Mouse (Mus musculus) lung, embryonic 14.5 days (tissue): ENCODE measurements around the gene Pdk2. TPM values are rescaled to one million over a fixed set of nuclear protein-coding genes. Genes with fewer than 3 reads are reported as not detected.
A peak's percentile ranks its signal among the peaks of the same experiment; 100 is the strongest.

Source experiments
- ATAC-seq: fragments of 200-750 bp; cut with Nextera tagmentation; 2 replicates; pipeline ENCODE4 v1.8.0; 2017; ENCODE audit warnings: mild to moderate bottlenecking, moderate TSS enrichment, moderate library complexity; ENCODE audit not compliant: insufficient read depth
- DNase-seq: peaks from one replicate; pipeline ENCODE4 v3.0.0-alpha.2; 2015
- H3K27ac ChIP-seq: fragments of 300-500 bp; sonication (generic); 2 replicates; pipeline ENCODE4 v1.5.1; 2014; ENCODE audit warnings: low read depth, mild to moderate bottlenecking, moderate library complexity
- H3K27me3 ChIP-seq: fragments of 300-500 bp; sonication (generic); 2 replicates; pipeline ENCODE4 v1.6.1; 2014; ENCODE audit warnings: low read length, control low read depth; ENCODE audit not compliant: insufficient read depth
- H3K36me3 ChIP-seq: fragments of 300-500 bp; sonication (generic); 2 replicates; pipeline ENCODE4 v1.6.1; 2014; ENCODE audit warnings: control low read depth; ENCODE audit not compliant: insufficient read depth
- H3K4me1 ChIP-seq: fragments of 300-500 bp; sonication (generic); 2 replicates; pipeline ENCODE4 v1.6.1; 2014; ENCODE audit warnings: antibody characterized with exemption, control low read depth; ENCODE audit not compliant: insufficient read depth
- H3K4me2 ChIP-seq: fragments of 300-500 bp; sonication (generic); 2 replicates; pipeline ENCODE4 v1.6.1; 2014; ENCODE audit warnings: mild to moderate bottlenecking
- H3K4me3 ChIP-seq: fragments of 300-500 bp; sonication (generic); 2 replicates; pipeline ENCODE4 v1.5.1; 2014; ENCODE audit warnings: low read depth, low read length
- H3K9ac ChIP-seq: fragments of 300-500 bp; sonication (generic); 2 replicates; pipeline ENCODE4 v1.6.1; 2014
- H3K9me3 ChIP-seq: fragments of 300-500 bp; sonication (generic); 2 replicates; pipeline ENCODE4 v1.6.1; 2016; ENCODE audit warnings: low read depth, low read length, control low read depth
- CTCF ChIP-seq: IDR thresholded peaks from 2 replicates; pipeline ENCODE4 v1.5.1; 2016; ENCODE audit warnings: antibody characterized with exemption, low read depth
- WGBS: fragments of 180-500 bp; shearing (Covaris S2); extraction: QIAGEN DNeasy Blood & Tissue Kit; methylation state at CpG from one replicate; pipeline ENCODE4 v1.1.7; 2014; 5-methylcytosine and 5-hydroxymethylcytosine counted together
- polyA plus RNA-seq: library from polyadenylated mRNA; unstranded; fragments of >200 nt; fragmentation: Nextera tagmentation; extraction: Ambion mirVana; gene quantifications from 2 replicates; pipeline ENCODE4 v1.2.1, GENCODE M21; 2014

Pdk2 gene
- polyA plus RNA-seq, 1 experiment from 2014 or later: 24.5 TPM

DNA sequence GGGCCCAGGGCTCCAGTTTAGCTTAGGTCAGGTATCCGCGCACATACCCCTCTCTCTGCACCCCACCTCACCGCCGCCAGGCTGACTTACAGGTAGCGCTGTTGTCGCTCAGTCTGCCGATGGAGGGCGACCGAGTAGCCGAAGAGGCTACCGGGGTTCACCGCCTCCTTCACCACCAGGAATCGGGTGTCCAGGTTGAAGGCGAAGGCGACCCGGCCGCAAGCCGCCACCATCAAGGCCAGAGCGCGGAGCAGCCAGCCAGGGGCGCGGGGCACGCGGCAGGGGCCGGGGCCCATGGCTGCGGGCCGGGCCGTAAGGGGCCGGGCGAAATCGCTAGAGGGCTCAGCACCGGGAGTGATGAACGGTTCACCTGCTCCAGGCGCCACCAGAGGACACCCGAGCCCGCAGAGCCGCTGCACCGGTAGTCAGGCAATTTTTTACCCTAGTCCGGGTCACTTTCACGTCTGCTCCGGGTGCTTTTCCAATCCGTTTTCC is 34.9 kb upstream of the Pdk2 start:
- DNase-seq (peak; percentile 63), ATAC-seq (peak; percentile 30; the same call in 1 of the 2 replicates)
- Histone ChIP-seq H3K9me3 (no peaks in the 10 kb centered on the region), H3K4me1 (peaks cover 51% of the 10 kb centered on the region), H3K4me2 (peak overlapping the region; percentile 82), H3K9ac (peak overlapping the region; percentile 65), H3K27me3 (peaks cover 36% of the 10 kb centered on the region), H3K4me3 (peak overlapping the region; percentile 60), H3K36me3 (no peaks in the 10 kb centered on the region), H3K27ac (peak overlapping the region; percentile 87)
- TF ChIP-seq CTCF: peak; percentile 51
- WGBS: under 1% methylated on average over 42 of the region's 42 CpGs

DNA sequence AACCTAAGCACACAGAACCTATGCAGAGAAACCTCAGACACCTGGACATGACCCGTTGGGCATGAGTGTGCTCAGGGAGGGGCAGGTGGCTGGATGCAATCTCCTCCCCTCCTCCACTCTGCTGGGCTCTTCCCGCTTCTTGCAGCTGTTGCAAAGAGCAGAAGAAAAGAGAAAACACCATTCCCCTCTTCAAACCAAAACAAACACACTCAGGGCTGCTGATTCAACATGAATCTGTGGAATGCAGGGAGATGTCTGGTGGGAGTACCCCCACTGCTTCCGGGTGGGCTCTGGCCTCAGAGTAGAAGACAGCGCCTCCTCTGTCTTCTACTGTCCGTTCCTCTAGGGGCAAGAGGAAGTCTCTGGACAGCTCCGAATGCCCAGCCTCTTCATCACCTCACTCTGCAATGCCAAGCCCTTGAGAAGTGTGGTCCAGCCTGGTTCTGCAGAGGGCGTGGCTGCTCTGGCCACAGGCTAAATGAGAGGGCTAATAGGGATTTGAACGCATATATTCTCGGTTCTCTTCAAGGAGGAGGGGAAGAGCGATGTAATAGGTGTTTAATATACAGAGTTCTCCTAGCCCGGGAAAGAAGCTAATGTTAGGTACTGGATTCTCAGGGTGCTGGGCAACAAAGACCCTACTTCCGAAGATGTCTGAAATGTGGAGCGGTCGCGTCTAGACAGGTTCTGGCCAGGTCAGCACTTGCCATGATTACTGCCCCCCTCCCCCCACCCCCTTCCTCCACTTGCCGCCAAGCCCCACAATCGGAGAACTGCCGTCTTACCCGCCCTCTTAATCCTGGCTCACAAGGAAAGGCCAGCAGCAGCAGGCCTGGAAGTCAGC is 34.3 kb upstream of the Pdk2 start:
- TF ChIP-seq CTCF: peak; percentile 36; the same call in 1 of the 2 replicates
- Histone ChIP-seq H3K36me3 (no peaks in the 10 kb centered on the region), H3K27ac (peak overlapping the region; percentile 87; the same call in 1 of the 2 replicates), H3K9ac (peak overlapping the region; percentile 65), H3K27me3 (peaks cover 36% of the 10 kb centered on the region), H3K4me1 (peaks cover 54% of the 10 kb centered on the region), H3K4me3 (peak overlapping the region; percentile 60), H3K9me3 (no peaks in the 10 kb centered on the region), H3K4me2 (peak overlapping the region; percentile 82)
- peak; percentile 23; the same call in 1 of the 2 replicates for ATAC-seq
- WGBS: 4% methylated on average over 19 of the region's 19 CpGs
- DNase-seq: peak; percentile 61

DNA sequence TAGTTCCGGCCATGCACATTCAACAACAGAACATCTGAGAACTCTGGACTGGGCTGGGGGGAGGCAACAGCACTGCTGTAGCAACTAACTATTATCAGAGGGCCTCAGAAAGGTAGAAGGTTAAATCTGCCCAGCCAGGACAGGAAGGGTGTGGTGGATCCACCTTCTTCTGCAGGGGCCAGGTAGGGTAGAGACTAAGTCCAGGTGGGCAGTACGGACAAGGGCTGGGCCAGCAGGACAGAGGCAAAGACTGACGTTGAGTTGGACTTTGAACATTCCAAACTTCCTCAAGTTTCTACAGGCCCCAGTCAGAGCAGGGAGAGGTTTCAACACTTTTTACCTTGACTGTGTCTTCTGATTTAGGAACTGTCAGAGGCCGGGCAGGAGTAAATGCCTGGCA is 33.5 kb upstream of the Pdk2 start:
- Histone ChIP-seq H3K4me1 (peaks cover 52% of the 10 kb centered on the region), H3K27ac (peak overlapping the region; percentile 87; the same call in 1 of the 2 replicates), H3K9me3 (no peaks in the 10 kb centered on the region), H3K4me3 (peak overlapping the region; percentile 60), H3K36me3 (no peaks in the 10 kb centered on the region), H3K9ac (no peak overlapping the region), H3K27me3 (peaks cover 36% of the 10 kb centered on the region), H3K4me2 (peak overlapping the region; percentile 82)
- WGBS: 40% methylated on average over 4 of the region's 4 CpGs
- ATAC-seq (no peak), DNase-seq (no peak)
- TF ChIP-seq CTCF: no peak

DNA sequence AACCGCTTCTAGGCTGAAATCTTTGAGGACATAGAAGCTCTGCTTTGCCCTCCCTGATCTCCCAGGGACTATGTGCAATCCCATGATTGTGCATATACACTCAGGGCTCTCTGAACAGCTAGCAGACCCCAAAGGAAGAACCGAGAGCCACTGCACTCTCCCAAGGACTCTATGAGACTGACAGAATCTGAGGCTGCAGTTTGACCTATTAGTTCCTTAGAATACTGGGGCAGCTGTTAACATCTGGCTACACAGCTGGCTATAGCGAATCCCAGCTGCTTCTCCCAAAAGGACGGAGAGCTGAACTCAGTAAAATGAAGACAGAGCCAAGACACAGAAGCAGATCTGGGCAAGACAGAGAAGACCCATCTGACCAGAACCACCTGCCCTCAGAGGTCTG is 32.7 kb upstream of the Pdk2 start:
- Histone ChIP-seq H3K4me3 (no peak overlapping the region), H3K27me3 (peaks cover 36% of the 10 kb centered on the region), H3K27ac (no peak overlapping the region), H3K36me3 (no peaks in the 10 kb centered on the region), H3K9ac (no peak overlapping the region), H3K9me3 (no peaks in the 10 kb centered on the region), H3K4me2 (peak overlapping the region; percentile 82; the same call in 1 of the 2 replicates), H3K4me1 (peaks cover 45% of the 10 kb centered on the region)
- ATAC-seq (no peak), DNase-seq (peak; percentile 71)
- TF ChIP-seq CTCF: no peak
- 56% methylated on average over 4 of the region's 4 CpGs for WGBS

DNA sequence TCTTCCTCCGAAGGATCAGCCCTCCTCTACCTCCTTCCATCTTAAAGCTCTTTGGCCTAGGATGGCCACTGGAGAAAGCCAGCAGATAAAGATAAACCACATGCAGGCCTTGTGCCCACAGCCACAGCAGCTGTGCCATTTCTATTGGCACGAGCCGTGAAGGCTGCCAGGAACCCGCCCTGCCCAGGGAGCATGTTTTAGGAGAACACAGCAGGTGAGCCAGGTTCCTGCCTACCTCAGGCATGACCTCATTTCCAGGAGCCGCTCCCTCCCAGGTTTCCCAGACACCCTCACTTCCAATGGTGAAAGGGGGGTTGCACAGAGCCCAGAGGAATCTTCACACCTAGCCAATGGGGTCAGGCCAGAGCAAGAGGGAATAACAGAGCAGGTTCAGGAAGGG is 31.6 kb upstream of the Pdk2 start:
- Histone ChIP-seq H3K4me3 (no peak overlapping the region), H3K4me2 (no peak overlapping the region), H3K9me3 (no peaks in the 10 kb centered on the region), H3K27me3 (peaks cover 31% of the 10 kb centered on the region), H3K27ac (no peak overlapping the region), H3K9ac (no peak overlapping the region), H3K4me1 (peaks cover 39% of the 10 kb centered on the region), H3K36me3 (no peaks in the 10 kb centered on the region; the same call in 1 of the 2 replicates)
- TF ChIP-seq CTCF: no peak
- peak; percentile 14 for DNase-seq
- 56% methylated on average over 5 of the region's 5 CpGs for WGBS
- ATAC-seq: no peak

DNA sequence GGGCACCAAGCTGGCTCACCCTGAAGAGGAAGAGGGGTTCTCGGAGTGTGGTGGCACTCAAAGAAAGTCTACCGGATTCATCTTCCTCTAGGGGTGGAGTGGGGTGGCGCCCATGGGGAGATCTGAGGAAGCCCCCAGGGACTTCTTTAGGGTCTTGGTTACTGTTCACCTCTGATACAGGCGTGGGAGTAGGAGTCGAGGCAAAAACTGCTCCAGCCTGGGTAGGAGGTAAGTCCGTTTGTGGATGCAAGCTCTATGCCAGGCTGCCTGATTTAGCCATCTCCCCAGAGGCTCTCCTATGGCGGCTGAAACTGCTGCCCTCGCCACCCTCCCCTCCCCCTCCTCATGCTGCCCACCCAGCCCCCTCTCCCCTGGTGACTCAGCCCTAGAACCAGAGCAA is 31.0 kb upstream of the Pdk2 start:
- Histone ChIP-seq H3K27ac (peak overlapping the region; percentile 84; the same call in 1 of the 2 replicates), H3K9ac (no peak overlapping the region), H3K4me1 (peaks cover 39% of the 10 kb centered on the region), H3K4me3 (no peak overlapping the region), H3K36me3 (peaks cover 4% of the 10 kb centered on the region; the same call in 1 of the 2 replicates), H3K27me3 (peaks cover 24% of the 10 kb centered on the region), H3K4me2 (no peak overlapping the region), H3K9me3 (no peaks in the 10 kb centered on the region)
- no peak for TF ChIP-seq CTCF
- ATAC-seq: no peak
- no peak for DNase-seq
- 72% methylated on average over 8 of the region's 8 CpGs for WGBS

DNA sequence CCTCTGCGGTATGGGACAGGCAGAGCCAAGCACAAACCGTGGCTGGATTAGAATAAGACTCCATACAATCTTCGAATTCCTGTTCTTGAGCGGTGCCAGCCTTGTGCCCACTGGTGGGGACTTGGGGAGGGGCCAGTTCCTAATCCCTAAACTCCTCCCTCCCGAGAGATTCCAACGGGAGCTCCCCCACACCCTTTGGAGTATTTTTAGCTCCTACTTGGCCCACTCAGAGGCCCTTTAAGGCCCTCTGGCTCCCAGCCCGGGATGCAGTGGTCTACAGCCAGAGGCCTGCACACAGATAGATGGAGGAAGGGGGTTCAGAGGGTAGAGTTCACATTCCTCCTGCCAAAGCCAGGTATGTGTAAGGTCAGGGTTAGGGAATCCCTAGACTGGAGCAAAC is 30.1 kb upstream of the Pdk2 start:
- DNase-seq: peak; percentile 87
- H3K4me2 ChIP-seq: peak overlapping the region; percentile 27; the same call in 1 of the 2 replicates
- no peak overlapping the region for H3K4me3 ChIP-seq
- ATAC-seq: peak; percentile 66
- H3K9me3 ChIP-seq: no peaks in the 10 kb centered on the region
- no peak for TF ChIP-seq CTCF
- peaks cover 4% of the 10 kb centered on the region; the same call in 1 of the 2 replicates for H3K36me3 ChIP-seq
- no peak overlapping the region for H3K9ac ChIP-seq
- 21% methylated on average over 7 of the region's 7 CpGs for WGBS
- H3K4me1 ChIP-seq: peaks cover 39% of the 10 kb centered on the region
- H3K27ac ChIP-seq: peak overlapping the region; percentile 84; the same call in 1 of the 2 replicates
- H3K27me3 ChIP-seq: peaks cover 16% of the 10 kb centered on the region
